ENCODE assay signal across 10 mouse cellular contexts in the genomic region with DNA sequence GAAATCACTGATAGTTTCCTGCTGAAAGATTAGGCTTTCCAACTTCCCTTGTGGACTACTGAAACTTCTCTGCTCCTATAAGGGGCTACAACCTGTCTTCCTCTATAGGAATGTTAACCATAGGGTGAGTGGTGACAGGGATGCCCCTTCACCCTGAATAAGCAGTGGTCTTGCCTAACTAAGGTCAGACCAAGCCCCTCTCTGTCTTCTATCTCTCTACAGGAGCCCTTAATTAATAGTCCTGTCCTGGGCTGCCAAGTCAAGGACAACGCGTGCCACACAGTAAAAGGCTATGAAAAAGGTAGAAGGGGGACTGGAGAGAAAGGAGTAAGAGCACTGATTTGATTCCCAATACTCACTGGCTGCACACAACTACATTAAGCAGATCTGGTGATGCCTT. TPM values are rescaled to one million over a fixed set of nuclear protein-coding genes. Genes with fewer than 3 reads are reported as not detected.
DNase-seq lines count a peak whose midpoint lies in the region; ATAC-seq and TF ChIP-seq lines count a peak whose summit lies in the region.
"Had no signal": no experiment of that assay in that cellular context is flagged by ENCODE, and none has a peak within 500 bp of the region (broad histone marks: within the 10 kb centered on the region; RNA-seq: fewer than 3 reads in every experiment).

No protein-coding gene starts in this region.

- TF ChIP-seq EP300 in liver, embryonic 14.5 days (IDR thresholded peaks at IDR 0.05; ENCODE audit: low read depth) = no peak

- peaks cover 28% of the 10 kb centered on the region for H3K79me3 ChIP-seq in C2C12 (ENCODE audit: low read depth)

- no peak overlapping the region for H3K4me3 ChIP-seq in forebrain, embryonic 16.5 days (replicated peaks; ENCODE audit: low read length)
- no peak overlapping the region for H3K4me3 ChIP-seq in forebrain, embryonic 12.5 days (replicated peaks)
- H3K4me3 ChIP-seq in intestine, embryonic 14.5 days (ENCODE audit: low read depth, low read length) = no peak overlapping the region
- no peak overlapping the region for H3K4me3 ChIP-seq in intestine, postnatal 0 days (ENCODE audit: low read depth, low read length)
- no peak overlapping the region for H3K4me3 ChIP-seq in C2C12 (ENCODE audit: insufficient read depth, poor library complexity, severe bottlenecking)
- peak overlapping the region in 1 of 2 experiments; percentile 82; a peak in 1 of 4 replicates for H3K4me3 ChIP-seq in liver, embryonic 14.5 days (ENCODE audit: insufficient read depth in 1 of 2, low read depth in 2 of 2, low read length in 2 of 2)

- no peaks in the 10 kb centered on the region for H3K9me3 ChIP-seq in forebrain, embryonic 16.5 days (ENCODE audit: control insufficient read depth, low read length)
- no peaks in the 10 kb centered on the region for H3K9me3 ChIP-seq in forebrain, embryonic 12.5 days
- no peaks in the 10 kb centered on the region for H3K9me3 ChIP-seq in intestine, embryonic 14.5 days (ENCODE audit: control insufficient read depth, low read length)
- H3K9me3 ChIP-seq in intestine, postnatal 0 days (ENCODE audit: control insufficient read depth) = no peaks in the 10 kb centered on the region
- H3K9me3 ChIP-seq in liver, embryonic 14.5 days (ENCODE audit: control insufficient read depth, low read length) = no peaks in the 10 kb centered on the region

- H3K27me3 ChIP-seq in forebrain, embryonic 16.5 days (replicated peaks; ENCODE audit: control insufficient read depth, insufficient read depth, low read length) = no peaks in the 10 kb centered on the region
- 0 out of 2 replicates have a peak, but pooled peaks cover 3% of the 10 kb centered on the region for H3K27me3 ChIP-seq in forebrain, embryonic 12.5 days
- no peaks in the 10 kb centered on the region for H3K27me3 ChIP-seq in intestine, embryonic 14.5 days (replicated peaks; ENCODE audit: control insufficient read depth, insufficient read depth, low read length)
- no peaks in the 10 kb centered on the region for H3K27me3 ChIP-seq in intestine, postnatal 0 days (replicated peaks; ENCODE audit: control insufficient read depth, insufficient read depth, low read length)
- no peaks in the 10 kb centered on the region for H3K27me3 ChIP-seq in C2C12 (ENCODE audit: control insufficient read depth, insufficient read depth, insufficient read length)
- H3K27me3 ChIP-seq in liver, embryonic 14.5 days (ENCODE audit: control insufficient read depth, insufficient read depth, low read length) = no peaks in the 10 kb centered on the region

- no peak for ATAC-seq in forebrain, embryonic 16.5 days
- ATAC-seq in forebrain, embryonic 12.5 days (ENCODE audit: low FRiP score) = no peak
- no peak for ATAC-seq in intestine, embryonic 14.5 days (replicated peaks; ENCODE audit: low FRiP score, low TSS enrichment, low read depth)
- ATAC-seq in intestine, postnatal 0 days = no peak
- ATAC-seq in liver, embryonic 14.5 days (ENCODE audit: insufficient read depth) = no peak
- ATAC-seq: CD4-positive, CD25-positive, alpha-beta regulatory T cell, adult 4 months had no signal

- H3K4me1 ChIP-seq in forebrain, embryonic 16.5 days (replicated peaks; ENCODE audit: control insufficient read depth, insufficient read depth, low read length) = peaks cover 25% of the 10 kb centered on the region
- peaks cover 27% of the 10 kb centered on the region for H3K4me1 ChIP-seq in forebrain, embryonic 12.5 days
- H3K4me1 ChIP-seq in intestine, embryonic 14.5 days (replicated peaks; ENCODE audit: control insufficient read depth, insufficient read depth, low read length) = peaks cover 12% of the 10 kb centered on the region
- H3K4me1 ChIP-seq in intestine, postnatal 0 days (replicated peaks; ENCODE audit: control insufficient read depth, insufficient read depth, low read length) = peaks cover 3% of the 10 kb centered on the region; the same call in 1 of the 2 replicates
- H3K4me1 ChIP-seq in liver, embryonic 14.5 days (replicated peaks; ENCODE audit: control insufficient read depth in 2 of 2, insufficient read depth in 2 of 2, low read length in 1 of 2) = peaks cover 9 to 19% of the 10 kb centered on the region in 2 experiments

- H3K27ac ChIP-seq in forebrain, embryonic 16.5 days (ENCODE audit: low read length) = peak overlapping the region; percentile 98; the same call in 1 of the 2 replicates
- H3K27ac ChIP-seq in forebrain, embryonic 12.5 days = no peak overlapping the region
- no peak overlapping the region for H3K27ac ChIP-seq in intestine, embryonic 14.5 days (ENCODE audit: low read depth)
- no peak overlapping the region for H3K27ac ChIP-seq in intestine, postnatal 0 days (ENCODE audit: low read depth, low read length)
- H3K27ac ChIP-seq in liver, embryonic 14.5 days = peak overlapping the region; percentile 96; the same call in 1 of the 2 replicates

- H3ac ChIP-seq in C2C12 (ENCODE audit: control insufficient read depth, insufficient read length, low read depth) = peak overlapping the region; percentile 21

- H3K36me3 ChIP-seq in forebrain, embryonic 16.5 days (ENCODE audit: control insufficient read depth, insufficient read depth) = peaks cover 6% of the 10 kb centered on the region; the same call in 1 of the 2 replicates
- H3K36me3 ChIP-seq in forebrain, embryonic 12.5 days (replicated peaks) = peaks cover 14% of the 10 kb centered on the region
- peaks cover 22% of the 10 kb centered on the region for H3K36me3 ChIP-seq in intestine, embryonic 14.5 days (ENCODE audit: control insufficient read depth, insufficient read depth, low read length)
- H3K36me3 ChIP-seq in intestine, postnatal 0 days (ENCODE audit: control insufficient read depth, insufficient read depth) = peaks cover 12% of the 10 kb centered on the region
- H3K36me3 ChIP-seq in C2C12 (ENCODE audit: control insufficient read depth, insufficient read depth) = peaks cover 26% of the 10 kb centered on the region
- H3K36me3 ChIP-seq in liver, embryonic 14.5 days (replicated peaks; ENCODE audit: control insufficient read depth, insufficient read depth, low read depth) = peaks cover 19% of the 10 kb centered on the region

- WGBS in forebrain, embryonic 16.5 days = 55% methylated on average over 2 of the region's 2 CpGs
- 75% methylated on average over 2 of the region's 2 CpGs for WGBS in forebrain, embryonic 12.5 days
- WGBS in intestine, embryonic 14.5 days = 80% methylated on average over 2 of the region's 2 CpGs
- WGBS in intestine, postnatal 0 days = 71% methylated on average over 2 of the region's 2 CpGs
- 78% methylated on average over 2 of the region's 2 CpGs for WGBS in liver, embryonic 14.5 days (ENCODE audit: insufficient replicate concordance)

- H3K79me2 ChIP-seq in C2C12 (ENCODE audit: control insufficient read depth, insufficient read depth) = peaks cover 35% of the 10 kb centered on the region

- no peak overlapping the region for H3K9ac ChIP-seq in forebrain, embryonic 16.5 days (replicated peaks; ENCODE audit: low read depth, low read length)
- no peak overlapping the region for H3K9ac ChIP-seq in forebrain, embryonic 12.5 days
- H3K9ac ChIP-seq in intestine, embryonic 14.5 days (ENCODE audit: low read length) = no peak overlapping the region
- H3K9ac ChIP-seq in intestine, postnatal 0 days (ENCODE audit: low read depth, low read length) = no peak overlapping the region
- H3K9ac ChIP-seq in liver, embryonic 14.5 days (replicated peaks) = peak overlapping the region; percentile 88

- H3K4me2 ChIP-seq in forebrain, embryonic 16.5 days (ENCODE audit: low read length) = peak overlapping the region; percentile 81; the same call in 1 of the 2 replicates
- H3K4me2 ChIP-seq in forebrain, embryonic 12.5 days = no peak overlapping the region
- no peak overlapping the region for H3K4me2 ChIP-seq in intestine, embryonic 14.5 days (ENCODE audit: low read length)
- no peak overlapping the region for H3K4me2 ChIP-seq in intestine, postnatal 0 days (replicated peaks; ENCODE audit: low read depth)
- H3K4me2 ChIP-seq in liver, embryonic 14.5 days (ENCODE audit: low read depth) = peak overlapping the region; percentile 86

- DNase-seq in intestine, embryonic 14.5 days (ENCODE audit: low spot score) = peak; percentile 42
- DNase-seq in liver, embryonic 14.5 days (ENCODE audit: low read depth in 3 of 3, low spot score in 3 of 3) = no peak
- DNase-seq in thymus, adult 18-20 months = no peak
- DNase-seq in retina, postnatal 1 day = no peak
- DNase-seq: kidney, postnatal 36 days had no signal

- no peak for TF ChIP-seq CTCF in intestine, postnatal 0 days (IDR thresholded peaks at IDR 0.05; ENCODE audit: low read depth)
- no peak for TF ChIP-seq CTCF in C2C12 (IDR thresholded peaks at IDR 0.05; ENCODE audit: control insufficient read depth, insufficient read depth, insufficient read length)
- no peak for TF ChIP-seq CTCF in liver, embryonic 14.5 days (IDR thresholded peaks at IDR 0.05; ENCODE audit: low read depth)

RNA-seq across cellular contexts. Expression of a gene that starts 1.6 kb away (rescaled TPM):
- 494 and 529 TPM in 2 replicates for polyA plus RNA-seq in forebrain, embryonic 16.5 days (2015; fragmentation: Nextera tagmentation; extraction: Ambion mirVana)
- polyA plus RNA-seq in forebrain, embryonic 12.5 days (2016; fragmentation: Nextera tagmentation; extraction: Ambion mirVana) = 708 and 716 TPM in 2 replicates
- 622 and 652 TPM in 2 replicates for polyA plus RNA-seq in intestine, embryonic 14.5 days (2014; fragmentation: Nextera tagmentation; extraction: Ambion mirVana)
- polyA plus RNA-seq in intestine, postnatal 0 days (2015; fragmentation: Nextera tagmentation; extraction: Ambion mirVana) = 326 and 348 TPM in 2 replicates
- 51.3 TPM for polyA plus RNA-seq in C2C12 (2012; fragmentation: generic; extraction: Trizol)
- polyA plus RNA-seq in liver, embryonic 14.5 days (2012; rRNA removed) = 46.5 and 69.5 TPM in 2 replicates
- polyA plus RNA-seq in liver, embryonic 14.5 days (2014; fragmentation: Nextera tagmentation; extraction: Ambion mirVana) = 207 and 223 TPM in 2 replicates

RNA-seq across cellular contexts. Expression of a gene that starts 14.7 kb away (rescaled TPM):
- 148 and 181 TPM in 2 replicates for polyA plus RNA-seq in forebrain, embryonic 16.5 days (2015; fragmentation: Nextera tagmentation; extraction: Ambion mirVana)
- polyA plus RNA-seq in forebrain, embryonic 12.5 days (2016; fragmentation: Nextera tagmentation; extraction: Ambion mirVana) = 105 and 111 TPM in 2 replicates
- 72.4 and 76.1 TPM in 2 replicates for polyA plus RNA-seq in intestine, embryonic 14.5 days (2014; fragmentation: Nextera tagmentation; extraction: Ambion mirVana)
- polyA plus RNA-seq in intestine, postnatal 0 days (2015; fragmentation: Nextera tagmentation; extraction: Ambion mirVana) = 20.9 and 24.2 TPM in 2 replicates
- polyA plus RNA-seq in C2C12 (2012; fragmentation: generic; extraction: Trizol) = 18.1 TPM
- 2.6 and 2.9 TPM in 2 replicates for polyA plus RNA-seq in liver, embryonic 14.5 days (2012; rRNA removed)
- polyA plus RNA-seq in liver, embryonic 14.5 days (2014; fragmentation: Nextera tagmentation; extraction: Ambion mirVana) = 10.1 and 12.7 TPM in 2 replicates

RNA-seq across cellular contexts. Expression of a gene that starts 37.6 kb away (rescaled TPM):
- 39.7 and 45.2 TPM in 2 replicates for polyA plus RNA-seq in forebrain, embryonic 16.5 days (2015; fragmentation: Nextera tagmentation; extraction: Ambion mirVana)
- 30.8 and 31.5 TPM in 2 replicates for polyA plus RNA-seq in forebrain, embryonic 12.5 days (2016; fragmentation: Nextera tagmentation; extraction: Ambion mirVana)
- polyA plus RNA-seq in intestine, embryonic 14.5 days (2014; fragmentation: Nextera tagmentation; extraction: Ambion mirVana) = 51.1 and 52.8 TPM in 2 replicates
- 41.1 and 44.8 TPM in 2 replicates for polyA plus RNA-seq in intestine, postnatal 0 days (2015; fragmentation: Nextera tagmentation; extraction: Ambion mirVana)
- 33.7 TPM for polyA plus RNA-seq in C2C12 (2012; fragmentation: generic; extraction: Trizol)
- polyA plus RNA-seq in liver, embryonic 14.5 days (2012; rRNA removed) = 37.3 and 40.9 TPM in 2 replicates
- 55.3 and 62.5 TPM in 2 replicates for polyA plus RNA-seq in liver, embryonic 14.5 days (2014; fragmentation: Nextera tagmentation; extraction: Ambion mirVana)

RNA-seq across cellular contexts. Expression of a gene that starts 37.8 kb away (rescaled TPM):
- 295 and 326 TPM in 2 replicates for polyA plus RNA-seq in forebrain, embryonic 16.5 days (2015; fragmentation: Nextera tagmentation; extraction: Ambion mirVana)
- polyA plus RNA-seq in forebrain, embryonic 12.5 days (2016; fragmentation: Nextera tagmentation; extraction: Ambion mirVana) = 388 and 397 TPM in 2 replicates
- 427 and 467 TPM in 2 replicates for polyA plus RNA-seq in intestine, embryonic 14.5 days (2014; fragmentation: Nextera tagmentation; extraction: Ambion mirVana)
- 424 and 433 TPM in 2 replicates for polyA plus RNA-seq in intestine, postnatal 0 days (2015; fragmentation: Nextera tagmentation; extraction: Ambion mirVana)
- 287 TPM for polyA plus RNA-seq in C2C12 (2012; fragmentation: generic; extraction: Trizol)
- 123 and 181 TPM in 2 replicates for polyA plus RNA-seq in liver, embryonic 14.5 days (2012; rRNA removed)
- polyA plus RNA-seq in liver, embryonic 14.5 days (2014; fragmentation: Nextera tagmentation; extraction: Ambion mirVana) = 248 and 249 TPM in 2 replicates

RNA-seq across cellular contexts. Expression of a gene that starts 54.7 kb away (rescaled TPM):
- 20.7 and 28.6 TPM in 2 replicates for polyA plus RNA-seq in forebrain, embryonic 16.5 days (2015; fragmentation: Nextera tagmentation; extraction: Ambion mirVana)
- 20.4 and 31.9 TPM in 2 replicates for polyA plus RNA-seq in forebrain, embryonic 12.5 days (2016; fragmentation: Nextera tagmentation; extraction: Ambion mirVana)
- polyA plus RNA-seq in intestine, embryonic 14.5 days (2014; fragmentation: Nextera tagmentation; extraction: Ambion mirVana) = 13.3 and 13.6 TPM in 2 replicates
- polyA plus RNA-seq in intestine, postnatal 0 days (2015; fragmentation: Nextera tagmentation; extraction: Ambion mirVana) = 1.5 TPM in 2 replicates
- 15.3 TPM for polyA plus RNA-seq in C2C12 (2012; fragmentation: generic; extraction: Trizol)
- polyA plus RNA-seq in liver, embryonic 14.5 days (2012; rRNA removed) = 1.9 and 3.9 TPM in 2 replicates
- polyA plus RNA-seq in liver, embryonic 14.5 days (2014; fragmentation: Nextera tagmentation; extraction: Ambion mirVana) = 5.1 and 5.5 TPM in 2 replicates

Comparison
In these comparisons a context has a peak if more than half of its experiments do, and no peak if none do; other contexts are left out.
1. H3K27ac ChIP-seq: peak in forebrain, embryonic 16.5 days (single experiment) and liver, embryonic 14.5 days (single experiment); none in forebrain, embryonic 12.5 days (single experiment), intestine, embryonic 14.5 days (single experiment) and intestine, postnatal 0 days (single experiment).
2. H3K4me2 ChIP-seq: peak in forebrain, embryonic 16.5 days (single experiment) and liver, embryonic 14.5 days (single experiment); none in forebrain, embryonic 12.5 days (single experiment), intestine, embryonic 14.5 days (single experiment) and intestine, postnatal 0 days (single experiment).